Mouse (Mus musculus) intestine, postnatal 0 days (tissue): Measurements from ENCODE around the gene Cox11. TPM values are rescaled to one million over a fixed set of nuclear protein-coding genes. Genes with fewer than 3 reads are reported as not detected.

Source experiments
- ATAC-seq: fragments of 200-750 bp; cut with Nextera tagmentation; 2 replicates; pipeline ENCODE4 v1.8.0; 2017; ENCODE audit warnings: mild to moderate bottlenecking, moderate TSS enrichment, moderate library complexity
- H3K27ac ChIP-seq: fragments of 300-500 bp; sonication (generic); 2 replicates; pipeline ENCODE4 v1.5.1; 2014; ENCODE audit warnings: mild to moderate bottlenecking, low read depth, low read length, moderate library complexity
- H3K27me3 ChIP-seq: fragments of 300-500 bp; sonication (generic); replicated peaks from 2 replicates; pipeline ENCODE4 v1.6.1; 2014; ENCODE audit warnings: low read length, mixed read lengths; ENCODE audit not compliant: control insufficient read depth, insufficient read depth
- H3K36me3 ChIP-seq: fragments of 300-500 bp; sonication (generic); 2 replicates; pipeline ENCODE4 v1.6.1; 2014; ENCODE audit warnings: mild to moderate bottlenecking, moderate library complexity; ENCODE audit not compliant: control insufficient read depth, insufficient read depth
- H3K4me1 ChIP-seq: fragments of 300-500 bp; sonication (generic); replicated peaks from 2 replicates; pipeline ENCODE4 v1.6.1; 2014; ENCODE audit warnings: antibody characterized with exemption, low read length, mixed read lengths; ENCODE audit not compliant: control insufficient read depth, insufficient read depth
- H3K4me2 ChIP-seq: fragments of 300-500 bp; sonication (generic); replicated peaks from 2 replicates; pipeline ENCODE4 v1.6.1; 2014; ENCODE audit warnings: low read depth, mild to moderate bottlenecking, moderate library complexity
- H3K4me3 ChIP-seq: fragments of 300-500 bp; sonication (generic); 2 replicates; pipeline ENCODE4 v1.5.1; 2014; ENCODE audit warnings: low read depth, low read length
- H3K9ac ChIP-seq: fragments of 300-500 bp; sonication (generic); 2 replicates; pipeline ENCODE4 v1.6.1; 2014; ENCODE audit warnings: mild to moderate bottlenecking, low read depth, low read length
- H3K9me3 ChIP-seq: fragments of 300-500 bp; sonication (generic); 2 replicates; pipeline ENCODE4 v1.6.1; 2016; ENCODE audit warnings: mixed run types; ENCODE audit not compliant: control insufficient read depth
- CTCF ChIP-seq: sonication (generic); IDR thresholded peaks from 2 replicates; pipeline ENCODE4 v1.5.1; 2016; ENCODE audit warnings: low read depth, mild to moderate bottlenecking, control low read depth, antibody characterized with exemption, moderate library complexity
- WGBS: fragments of 180-500 bp; shearing (Covaris S2); extraction: QIAGEN DNeasy Blood & Tissue Kit; methylation state at CpG from one replicate; pipeline ENCODE4 v1.1.7; 2014; 5-methylcytosine and 5-hydroxymethylcytosine counted together
- polyA plus RNA-seq: library from polyadenylated mRNA; unstranded; fragments of >200 nt; fragmentation: Nextera tagmentation; extraction: Ambion mirVana; gene quantifications from 2 replicates; pipeline ENCODE4 v1.2.1, GENCODE M21; 2015

The Cox11 gene
- polyA plus RNA-seq, 1 experiment from 2014 or later, result 26.8 TPM

DNA sequence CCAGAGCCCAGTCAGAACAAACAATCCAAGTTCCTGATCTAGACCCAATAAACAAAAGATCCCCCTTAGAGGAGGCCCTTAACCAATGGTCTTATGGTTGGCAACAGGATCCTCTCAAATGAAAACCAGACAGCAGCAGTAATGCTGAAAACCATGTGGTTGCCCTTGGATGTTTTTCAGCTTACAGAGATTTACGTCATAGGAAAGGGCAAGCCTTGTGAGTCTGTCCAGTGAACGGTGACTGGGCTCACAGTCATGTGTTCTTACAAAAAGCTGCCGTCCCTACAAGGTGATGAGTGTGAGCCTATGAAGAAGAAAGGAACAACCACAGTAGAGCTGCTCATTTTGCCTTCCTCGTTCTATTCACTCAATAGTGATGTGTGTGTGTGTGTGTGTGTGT, 22.7 kb downstream of the Cox11 start:
- WGBS, result 86% methylated on average over 4 of the region's 4 CpGs
- no peak overlapping the region for H3K4me2 ChIP-seq
- no peaks in the 10 kb centered on the region for H3K9me3 ChIP-seq
- H3K27ac ChIP-seq, result no peak overlapping the region
- H3K27me3 ChIP-seq, result no peaks in the 10 kb centered on the region
- peaks cover 11% of the 10 kb centered on the region; the same call in 1 of the 2 replicates for H3K4me1 ChIP-seq
- no peak for TF ChIP-seq CTCF
- peaks cover 38% of the 10 kb centered on the region for H3K36me3 ChIP-seq
- ATAC-seq, result no peak
- no peak overlapping the region for H3K4me3 ChIP-seq
- no peak overlapping the region for H3K9ac ChIP-seq

DNA sequence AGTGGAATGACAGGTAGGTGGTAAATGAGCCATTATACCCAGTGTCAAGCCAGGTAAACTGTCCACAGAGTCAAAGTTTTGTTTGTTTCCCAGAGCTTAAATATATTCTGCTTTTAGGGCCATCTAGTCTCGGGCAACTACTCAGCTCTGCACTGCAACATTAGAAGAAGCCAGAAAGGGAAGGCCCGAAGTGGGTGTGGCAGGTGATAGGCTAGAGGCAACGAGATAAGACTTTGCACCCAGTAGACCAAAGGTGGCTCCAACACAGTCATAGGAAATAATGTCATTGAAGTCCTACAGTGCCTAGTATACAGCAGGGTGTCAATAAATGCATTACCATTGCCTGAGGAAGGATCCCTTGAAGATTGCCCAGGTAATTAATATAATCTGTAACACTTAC, 25.1 kb downstream of the Cox11 start:
- Histone ChIP-seq H3K27me3 (no peaks in the 10 kb centered on the region), H3K27ac (peak overlapping the region; percentile 76), H3K9ac (no peak overlapping the region), H3K9me3 (no peaks in the 10 kb centered on the region), H3K4me2 (no peak overlapping the region), H3K4me3 (no peak overlapping the region), H3K4me1 (peaks cover 19% of the 10 kb centered on the region), H3K36me3 (peaks cover 25% of the 10 kb centered on the region)
- WGBS, result 29% methylated on average over 3 of the region's 3 CpGs
- no peak for TF ChIP-seq CTCF
- peak; percentile 79 for ATAC-seq

DNA sequence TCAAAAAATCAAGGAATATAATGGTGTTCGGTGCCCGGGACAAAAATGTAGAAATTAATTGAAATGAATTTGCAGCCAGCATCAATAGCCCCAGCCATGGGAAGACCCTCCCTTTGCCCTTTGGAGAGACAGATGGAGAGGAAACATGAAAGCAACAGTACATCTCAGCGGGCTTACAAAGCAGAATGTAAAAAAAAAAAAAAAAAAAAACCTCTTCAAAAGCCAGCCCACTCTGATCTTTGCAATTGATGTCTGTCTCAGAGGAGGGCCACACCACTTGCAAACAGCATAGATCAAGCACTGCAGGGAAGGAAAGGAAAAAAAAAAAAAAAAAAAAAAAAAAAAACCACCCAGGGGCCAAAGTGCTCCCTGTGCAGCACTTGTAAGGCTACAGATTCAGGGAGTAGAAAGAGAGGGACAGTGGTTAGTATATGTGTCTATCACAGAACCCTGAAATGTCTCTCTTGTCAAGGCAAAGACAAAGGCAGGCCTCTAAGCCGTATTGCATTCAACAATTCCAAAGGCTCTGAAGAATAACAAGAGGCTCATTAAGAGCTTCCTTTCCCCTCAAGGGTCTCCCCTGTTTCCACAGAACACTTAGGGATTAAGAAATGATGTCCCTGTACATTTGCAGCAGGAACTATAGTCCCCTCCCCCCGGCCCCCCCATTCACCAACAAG, 25.8 kb downstream of the Cox11 start:
- no peak for ATAC-seq
- TF ChIP-seq CTCF, result no peak
- peak overlapping the region; percentile 27 for H3K4me2 ChIP-seq
- H3K4me3 ChIP-seq, result no peak overlapping the region
- 51% methylated on average over 5 of the region's 5 CpGs for WGBS
- H3K9ac ChIP-seq, result no peak overlapping the region
- H3K36me3 ChIP-seq, result peaks cover 25% of the 10 kb centered on the region
- H3K9me3 ChIP-seq, result no peaks in the 10 kb centered on the region
- peak overlapping the region; percentile 76 for H3K27ac ChIP-seq
- H3K27me3 ChIP-seq, result no peaks in the 10 kb centered on the region
- peaks cover 19% of the 10 kb centered on the region for H3K4me1 ChIP-seq

DNA sequence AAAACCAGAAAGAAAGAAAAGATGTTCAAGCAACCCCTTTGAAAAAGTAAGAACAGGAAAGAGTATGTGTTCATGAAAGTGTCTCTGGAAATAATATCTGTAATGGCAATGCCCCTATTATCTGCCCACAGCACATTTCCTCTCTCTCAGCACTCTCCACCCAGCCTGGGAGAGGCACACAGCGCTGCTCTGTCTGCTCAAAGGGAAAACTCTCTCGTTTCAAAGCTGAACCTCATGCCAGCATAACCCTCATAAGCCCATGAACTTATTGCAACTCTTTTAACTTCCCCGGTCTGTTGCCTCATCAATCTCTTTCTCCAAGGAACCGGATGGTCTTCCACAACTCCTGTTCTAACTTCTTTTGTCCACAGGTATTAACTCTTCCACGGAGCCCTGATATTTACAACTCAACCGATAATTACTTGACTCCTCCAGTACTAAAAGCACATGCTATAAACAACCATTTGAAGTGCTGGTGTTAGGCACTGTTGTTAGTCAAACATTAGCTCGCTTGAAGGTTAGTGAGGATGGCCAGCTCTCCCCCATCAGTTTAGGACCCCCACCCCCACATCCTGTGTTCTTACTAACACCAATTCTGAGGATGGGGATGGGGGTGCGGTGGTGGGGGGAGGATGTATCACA, 26.5 kb downstream of the Cox11 start:
- TF ChIP-seq CTCF, result no peak
- Histone ChIP-seq H3K9ac (no peak overlapping the region), H3K27me3 (no peaks in the 10 kb centered on the region), H3K4me1 (peaks cover 19% of the 10 kb centered on the region), H3K9me3 (no peaks in the 10 kb centered on the region), H3K4me3 (no peak overlapping the region), H3K36me3 (peaks cover 23% of the 10 kb centered on the region), H3K4me2 (peak overlapping the region; percentile 27), H3K27ac (peak overlapping the region; percentile 76)
- 3% methylated on average over 8 of the region's 8 CpGs for WGBS
- no peak for ATAC-seq

DNA sequence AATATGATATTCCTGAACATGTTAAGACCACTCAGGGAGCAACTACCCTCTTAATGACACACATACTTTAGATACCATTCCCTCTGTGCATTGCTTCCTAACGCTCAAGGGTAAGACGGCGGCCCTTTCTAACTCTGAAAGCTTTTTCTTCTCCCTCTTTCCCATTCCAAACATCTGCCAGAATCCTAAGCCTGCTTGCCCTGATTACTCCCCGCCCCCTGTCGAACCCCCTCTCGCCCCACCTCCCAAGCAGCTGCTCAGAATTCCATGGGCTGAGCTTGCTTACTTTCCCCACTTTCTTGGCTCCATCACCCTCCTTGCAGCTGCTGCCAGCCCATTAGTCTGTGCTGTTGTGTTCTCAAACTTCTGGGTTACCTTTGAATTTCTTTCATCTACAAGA, 27.2 kb downstream of the Cox11 start:
- WGBS, result 17% methylated on average over 6 of the region's 6 CpGs
- no peak for TF ChIP-seq CTCF
- H3K27me3 ChIP-seq, result no peaks in the 10 kb centered on the region
- H3K27ac ChIP-seq, result peak overlapping the region; percentile 76
- peak overlapping the region; percentile 27; the same call in 1 of the 2 replicates for H3K4me2 ChIP-seq
- H3K9ac ChIP-seq, result 0 out of 2 replicates have a peak overlapping the region, but pooled peaks have one; percentile 22
- no peak overlapping the region for H3K4me3 ChIP-seq
- H3K4me1 ChIP-seq, result peaks cover 19% of the 10 kb centered on the region
- ATAC-seq, result no peak
- no peaks in the 10 kb centered on the region for H3K9me3 ChIP-seq
- peaks cover 26% of the 10 kb centered on the region for H3K36me3 ChIP-seq

DNA sequence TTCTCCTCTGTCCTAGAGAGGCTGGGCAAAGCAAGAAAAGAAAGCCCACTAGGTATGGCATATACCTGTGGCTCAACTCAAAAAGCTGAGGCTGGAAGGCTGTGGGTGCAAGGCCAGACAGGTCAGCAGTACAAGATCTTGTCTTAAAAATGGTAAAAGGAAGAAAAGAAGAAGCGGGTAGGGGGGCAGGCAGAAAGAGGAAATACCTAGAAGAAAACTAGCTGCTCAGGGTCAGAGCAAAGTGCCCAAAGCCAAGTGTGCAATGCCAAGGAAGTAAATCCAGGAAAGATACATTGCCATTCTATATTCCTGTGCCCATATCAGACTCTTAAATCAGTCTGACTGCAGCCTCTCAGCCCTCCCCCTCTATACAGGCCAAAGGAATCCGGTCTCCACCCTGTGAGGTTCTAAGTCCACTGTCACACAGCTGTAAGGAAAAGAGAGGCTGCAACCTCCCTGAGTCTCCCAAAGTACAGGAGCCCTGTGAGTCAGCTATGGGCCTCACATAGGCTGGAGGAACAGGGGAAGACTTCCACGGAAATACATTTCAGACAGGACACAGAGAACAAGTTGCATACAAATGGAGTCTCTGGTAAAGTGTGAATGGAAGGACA, 28.3 kb downstream of the Cox11 start:
- peak overlapping the region; percentile 22; the same call in 1 of the 2 replicates for H3K9ac ChIP-seq
- H3K4me2 ChIP-seq, result 0 out of 2 replicates have a peak overlapping the region, but pooled peaks have one; percentile 17
- 31% methylated on average over 3 of the region's 3 CpGs for WGBS
- peaks cover 19% of the 10 kb centered on the region; the same call in 1 of the 2 replicates for H3K36me3 ChIP-seq
- no peak overlapping the region for H3K4me3 ChIP-seq
- ATAC-seq, result peak; percentile 94
- H3K27me3 ChIP-seq, result no peaks in the 10 kb centered on the region
- peak overlapping the region; percentile 76 for H3K27ac ChIP-seq
- H3K9me3 ChIP-seq, result no peaks in the 10 kb centered on the region
- peaks cover 19% of the 10 kb centered on the region for H3K4me1 ChIP-seq
- no peak for TF ChIP-seq CTCF
